Mouse (Mus musculus) yolk sac, embryonic 10.5 days (tissue): ENCODE results near the gene 6030498E09Rik.

Experiments
- DNase-seq: peaks from one replicate; pipeline ENCODE4 v3.0.0-alpha.2; 2017; ENCODE audit warnings: low spot score

Gene 6030498E09Rik

GRCm38 (mm10) chrX:38772478-38772877 is at the start of gene 6030498E09Rik:
Gene 6030498E09Rik (plus strand): TSS chrX:38772671.
- no peak for DNase-seq

GRCm38 (mm10) chrX:38730081-38730480 is 42.4 kb upstream of the 6030498E09Rik start:
- no peak for DNase-seq

GRCm38 (mm10) chrX:38730639-38731038 is 41.8 kb upstream of the 6030498E09Rik start:
- DNase-seq, result no peak

- no peak for DNase-seq
Measured at GRCm38 (mm10) chrX:38733683-38734082, 38.8 kb upstream of the 6030498E09Rik start.

- DNase-seq, result no peak
Measured at GRCm38 (mm10) chrX:38734916-38735880, 37.3 kb upstream of the 6030498E09Rik start.

- DNase-seq, result no peak
Measured at GRCm38 (mm10) chrX:38771453-38771852, 1.0 kb upstream of the 6030498E09Rik start.

DNA sequence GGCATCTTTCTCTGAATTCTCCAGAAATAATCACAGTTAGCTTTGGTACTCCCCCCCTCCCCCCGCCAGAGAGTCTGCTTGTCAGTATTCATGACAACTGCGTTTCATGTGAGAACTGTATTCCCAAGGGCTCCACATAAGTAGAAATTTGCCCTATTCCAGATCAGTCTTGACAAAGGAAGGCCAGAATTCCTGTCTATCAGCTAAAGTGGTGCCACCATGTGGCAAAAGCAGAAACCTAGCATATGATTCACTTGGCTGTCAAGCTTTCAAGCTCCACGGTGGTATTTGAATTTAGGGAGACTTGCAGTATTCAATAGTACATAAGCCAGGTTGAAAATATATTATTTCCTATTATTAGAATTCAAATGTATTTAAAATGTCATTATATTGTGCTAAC is 585 bp upstream of the 6030498E09Rik start:
- DNase-seq, result no peak

DNA sequence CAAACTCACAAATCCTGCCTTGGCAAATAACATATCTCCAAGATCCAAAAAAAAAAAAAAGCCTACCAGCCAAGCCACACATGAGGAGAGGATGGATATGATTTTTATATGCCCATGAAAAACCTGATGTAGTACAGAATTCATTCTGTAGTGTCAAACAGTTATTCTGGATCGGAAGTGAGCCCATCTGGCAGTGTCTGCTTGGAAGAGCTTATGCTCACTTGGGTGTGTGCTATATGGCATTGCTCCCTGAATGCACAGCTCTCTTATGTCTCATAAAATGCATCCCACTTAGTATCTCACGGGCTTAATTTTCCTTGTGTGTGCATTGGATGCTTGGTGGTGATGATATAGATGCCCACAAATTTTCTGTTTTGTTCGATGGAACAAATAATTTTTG is 21.9 kb downstream of the 6030498E09Rik start:
- no peak for DNase-seq

DNA sequence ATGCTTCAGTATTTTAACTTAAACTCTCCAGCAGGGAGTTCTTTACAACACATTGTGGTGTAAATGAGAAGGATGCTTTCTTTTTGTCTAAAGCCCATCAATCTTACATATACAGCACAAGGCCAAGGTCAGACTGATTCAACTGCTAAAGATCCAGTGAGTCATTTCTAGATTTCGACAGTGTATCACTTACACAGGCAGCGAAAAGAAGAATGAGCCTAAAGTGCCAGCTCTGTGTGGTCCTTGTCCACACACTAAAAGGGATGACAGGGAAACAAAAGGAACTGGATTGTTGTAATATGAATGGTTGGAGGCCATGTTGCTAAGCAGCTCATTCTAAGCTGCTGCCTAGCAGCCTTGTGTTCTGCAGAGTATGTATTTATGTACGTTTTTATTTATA is 41.5 kb downstream of the 6030498E09Rik start:
- no peak for DNase-seq

- no peak for DNase-seq
Measured at GRCm38 (mm10) chrX:38816841-38817240, 44.4 kb downstream of the 6030498E09Rik start.

DNA sequence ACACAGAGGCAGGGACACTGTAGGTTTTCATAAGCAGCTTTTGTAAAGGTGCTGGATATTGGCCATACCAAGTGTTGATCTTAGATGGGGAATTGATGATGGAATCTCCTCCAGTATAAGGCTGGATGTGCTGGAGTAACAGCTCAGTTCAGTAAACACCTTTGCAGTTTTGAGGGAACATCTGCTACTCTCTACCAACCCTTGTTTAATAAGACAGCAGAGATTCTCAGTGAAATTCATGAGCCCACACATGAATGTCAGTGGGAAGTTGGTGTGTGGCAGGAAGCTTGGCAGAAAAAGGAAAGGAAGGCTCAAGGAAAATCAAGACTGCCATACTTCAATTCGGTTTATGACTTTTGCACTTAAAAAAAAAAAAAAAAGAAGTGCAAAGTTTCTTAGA is 186.1 kb downstream of the 6030498E09Rik start:
- no peak for DNase-seq

DNA sequence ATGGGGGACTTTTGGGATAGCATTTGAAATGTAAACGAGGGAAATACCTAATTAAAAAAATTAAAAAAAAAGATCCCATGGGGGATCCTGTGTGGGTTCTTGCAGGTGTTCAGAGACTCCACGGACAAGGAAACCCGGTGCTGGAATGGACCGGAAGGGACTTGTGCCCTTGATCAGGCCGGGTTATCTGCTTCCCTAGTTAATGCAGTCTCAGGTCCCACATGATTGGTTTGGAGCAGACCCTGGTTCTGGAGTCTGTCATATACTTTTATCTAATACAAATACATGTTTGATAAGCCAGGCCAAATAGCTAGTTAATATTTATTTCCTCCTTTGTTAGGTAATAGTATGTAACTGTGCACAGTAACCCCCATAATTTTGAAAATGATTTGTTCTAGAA is 223.8 kb downstream of the 6030498E09Rik start:
- DNase-seq, result no peak
